Comparison of ENCODE assay signal across 9 mouse cellular contexts in genomic region chr6:4276607-4277006, GRCm38 (mm10).
"Had no signal": no experiment of that assay in that cellular context is flagged by ENCODE, and none has a peak within 500 bp of the region (broad histone marks: within the 10 kb centered on the region; RNA-seq: fewer than 3 reads in every experiment).

No protein-coding gene starts in this region.

- DNase-seq: kidney, postnatal 14 days; lung, adult 18-20 months; lung, postnatal 36 days; thymus, postnatal 4 days had no signal

- H3K4me3 ChIP-seq: kidney, embryonic 15.5 days; left cerebral cortex, adult 2 months; midbrain, embryonic 13.5 days had no signal

- H3K4me1 ChIP-seq: kidney, embryonic 15.5 days had no signal

- H3K9me3 ChIP-seq: kidney, embryonic 15.5 days; midbrain, embryonic 13.5 days had no signal

- H3K27me3 ChIP-seq: kidney, embryonic 15.5 days; midbrain, embryonic 13.5 days had no signal

- H3K36me3 ChIP-seq: kidney, embryonic 15.5 days; midbrain, embryonic 13.5 days had no signal

- H3K27ac ChIP-seq: kidney, embryonic 15.5 days; left cerebral cortex, adult 2 months; liver, embryonic 14.5 days; midbrain, embryonic 13.5 days; stomach, postnatal 0 days had no signal

- H3K9ac ChIP-seq: kidney, embryonic 15.5 days; liver, embryonic 14.5 days; midbrain, embryonic 13.5 days had no signal

- H3K4me2 ChIP-seq: kidney, embryonic 15.5 days; midbrain, embryonic 13.5 days had no signal
